Mouse (Mus musculus) c-Kit-positive CD71-negative TER-119-negative erythroid progenitor cells, embryonic 14.5 days (primary cell): ENCODE measurements at regions not wholly inside any gene's neighbourhood (a gene's known extent, or its start where the extent isn't known, plus 50 kb on each side); places are given as distances from the start of the nearest gene placed in this dataset.
"Not testable (repeated sequence)": the region's sequence is repeated elsewhere in the genome, so short reads cannot be mapped to it uniquely, and the experiment has no call there.

Experiments used
- DNase-seq: peaks from one replicate; pipeline ENCODE4 v3.0.0-alpha.2; 2013; ENCODE audit warnings: low read depth

DNA sequence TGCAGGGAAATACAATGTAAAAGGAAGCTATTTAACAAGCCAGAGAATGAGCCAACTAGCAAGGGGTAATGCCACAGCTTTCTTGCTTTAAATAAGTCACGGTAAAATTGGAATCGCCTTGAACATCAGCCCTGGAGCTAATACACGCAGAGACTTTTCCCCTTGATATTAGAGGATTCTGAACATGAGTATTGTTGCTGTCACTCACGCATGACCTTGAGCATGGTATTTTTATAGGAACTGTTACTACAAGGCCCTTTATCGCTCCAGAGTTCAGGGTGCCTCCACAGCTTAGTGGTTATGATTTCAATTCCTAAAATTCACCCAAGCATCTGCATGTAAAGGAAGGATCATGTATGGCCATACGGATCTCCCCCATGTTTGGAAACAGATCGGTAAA is 161.7 kb downstream of the Vegfc start:
- not testable (repeated sequence) for DNase-seq

DNA sequence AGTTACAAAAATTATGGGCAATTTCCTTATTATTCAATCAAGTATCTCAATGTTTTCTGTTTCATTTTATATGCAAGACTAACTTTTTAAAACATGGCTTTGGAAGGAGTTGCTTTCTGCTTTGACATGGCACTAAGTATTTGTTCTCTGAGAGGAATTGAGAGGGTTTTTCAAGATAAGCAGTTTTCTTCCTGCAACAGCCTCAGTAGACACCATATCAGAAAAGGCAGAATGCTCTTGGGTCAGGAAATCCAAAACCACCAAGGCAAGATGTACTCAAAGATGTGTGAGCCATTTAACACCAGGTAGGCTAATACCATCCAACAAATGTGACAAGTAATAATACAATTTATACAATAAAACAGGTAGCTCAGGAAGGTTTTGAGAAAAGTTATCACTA is 178.0 kb downstream of the Vegfc start:
- DNase-seq = no peak

DNA sequence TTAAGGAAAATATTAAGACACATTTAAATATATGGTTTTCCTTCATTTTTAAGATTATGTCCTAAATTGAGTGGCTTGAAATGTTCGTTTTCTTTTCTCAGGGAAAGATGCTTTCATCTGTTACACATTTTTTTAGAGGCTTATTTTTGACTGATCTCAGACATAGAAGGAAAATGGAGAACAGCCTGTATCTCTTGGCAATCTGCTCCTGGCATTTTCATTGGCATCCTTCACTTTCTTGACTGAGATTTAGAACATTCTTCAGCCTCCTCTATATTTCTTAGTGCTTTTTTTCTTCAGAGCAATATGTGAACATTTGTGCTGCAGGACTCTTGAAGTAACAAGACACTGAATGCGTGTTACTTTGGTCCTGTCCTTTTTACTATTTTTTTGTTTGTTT is 192.7 kb downstream of the Vegfc start:
- DNase-seq = no peak

DNA sequence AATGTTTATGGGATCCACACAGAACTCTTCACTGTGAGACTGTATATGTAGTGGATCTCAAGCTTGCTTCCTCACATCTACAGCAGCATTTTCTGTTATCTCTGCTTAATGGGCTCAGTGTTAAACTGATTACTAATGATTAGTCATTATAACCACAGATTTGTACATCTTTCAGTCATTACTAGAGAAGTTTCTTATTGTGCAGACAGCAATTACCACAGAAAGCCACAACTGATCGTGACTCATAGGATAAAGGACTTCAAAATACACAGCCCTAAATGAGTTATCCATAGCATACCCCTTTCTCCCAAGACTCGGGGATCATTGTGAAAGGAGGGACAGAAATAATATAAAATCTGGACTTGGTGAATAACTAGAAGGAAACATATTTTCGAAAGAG is 195.7 kb downstream of the Vegfc start:
- no peak for DNase-seq

DNA sequence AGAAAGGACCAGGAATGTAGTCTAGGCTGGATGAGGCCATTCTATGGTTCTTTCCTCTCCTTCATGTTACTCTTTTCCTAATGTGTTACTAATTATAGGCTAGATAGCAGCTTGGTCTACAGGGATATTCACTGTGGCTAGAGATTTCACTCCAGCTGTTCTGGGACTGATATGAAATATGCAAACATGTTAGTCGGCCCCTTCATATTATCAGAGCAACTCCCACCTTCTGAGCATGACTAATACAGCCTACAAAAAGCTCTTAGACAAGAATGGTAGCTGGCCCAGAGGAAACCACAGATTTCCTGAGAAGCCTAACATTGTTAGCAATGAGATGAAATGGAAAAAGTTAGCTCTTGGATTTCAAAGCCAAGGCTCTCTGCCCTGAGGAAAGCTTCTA is 198.1 kb downstream of the Vegfc start:
- peak; percentile 13 for DNase-seq
